Mouse (Mus musculus) embryonic facial prominence, embryonic 14.5 days (tissue): ENCODE results near the gene Abr. TPM values are rescaled to one million over a fixed set of nuclear protein-coding genes. Genes with fewer than 3 reads are reported as not detected.

Experiments
- ATAC-seq: fragments of 200-750 bp; cut with Nextera tagmentation; 2 replicates; pipeline ENCODE4 v1.8.0; 2017; ENCODE audit warnings: low read depth, moderate number of reproducible peaks, moderate TSS enrichment
- DNase-seq: peaks from one replicate; pipeline ENCODE4 v3.0.0-alpha.2; 2015; ENCODE audit warnings: low spot score
- H3K27ac ChIP-seq: fragments of 300-500 bp; sonication (generic); replicated peaks from 2 replicates; pipeline ENCODE4 v1.5.1; 2014; ENCODE audit warnings: low read depth, mild to moderate bottlenecking, low read length, moderate library complexity
- H3K27me3 ChIP-seq: fragments of 300-500 bp; sonication (generic); replicated peaks from 2 replicates; pipeline ENCODE4 v1.6.1; 2014; ENCODE audit warnings: low read length; ENCODE audit not compliant: control insufficient read depth, insufficient read depth
- H3K36me3 ChIP-seq: fragments of 300-500 bp; sonication (generic); 2 replicates; pipeline ENCODE4 v1.6.1; 2014; ENCODE audit warnings: low read length, mixed read lengths; ENCODE audit not compliant: control insufficient read depth, insufficient read depth
- H3K4me1 ChIP-seq: fragments of 300-500 bp; sonication (generic); 2 replicates; pipeline ENCODE4 v1.6.1; 2014; ENCODE audit warnings: antibody characterized with exemption, low read length; ENCODE audit not compliant: control insufficient read depth, insufficient read depth
- H3K4me2 ChIP-seq: fragments of 300-500 bp; sonication (generic); 2 replicates; pipeline ENCODE4 v1.6.1; 2014; ENCODE audit warnings: low read depth, mild to moderate bottlenecking, low read length, moderate library complexity, mixed read lengths
- H3K4me3 ChIP-seq: fragments of 300-500 bp; sonication (generic); 2 replicates; pipeline ENCODE4 v1.5.1; 2014; ENCODE audit warnings: low read depth, mild to moderate bottlenecking, low read length
- H3K9ac ChIP-seq: fragments of 300-500 bp; sonication (generic); 2 replicates; pipeline ENCODE4 v1.6.1; 2014; ENCODE audit warnings: low read depth, mild to moderate bottlenecking, low read length, moderate library complexity, mixed read lengths
- H3K9me3 ChIP-seq: fragments of 300-500 bp; sonication (generic); 2 replicates; pipeline ENCODE4 v1.6.1; 2016; ENCODE audit warnings: low read length; ENCODE audit not compliant: control insufficient read depth
- WGBS: fragments of 180-500 bp; shearing (Covaris S2); extraction: QIAGEN DNeasy Blood & Tissue Kit; methylation state at CpG from one replicate; pipeline ENCODE4 v1.1.7; 2014; 5-methylcytosine and 5-hydroxymethylcytosine counted together
- polyA plus RNA-seq: library from polyadenylated mRNA; unstranded; fragments of >200 nt; fragmentation: Nextera tagmentation; extraction: Ambion mirVana; gene quantifications from 2 replicates; pipeline ENCODE4 v1.2.1, GENCODE M21; 2014

Gene Abr
- polyA plus RNA-seq, 1 experiment from 2014 or later = 35.3 TPM

GRCm38 (mm10) chr11:76429966-76430631 lies 192.0 kb downstream of the Abr start:
- H3K4me1 ChIP-seq = peaks cover 26% of the 10 kb centered on the region
- DNase-seq (peak; percentile 91), ATAC-seq (peak; percentile 79)
- H3K9me3 ChIP-seq = no peaks in the 10 kb centered on the region
- H3K27ac ChIP-seq = peak overlapping the region; percentile 91
- no peak overlapping the region for H3K4me2 ChIP-seq
- H3K4me3 ChIP-seq = no peak overlapping the region
- WGBS = 29% methylated on average over 6 of the region's 6 CpGs
- peak overlapping the region; percentile 32; the same call in 1 of the 2 replicates for H3K9ac ChIP-seq
- no peaks in the 10 kb centered on the region for H3K27me3 ChIP-seq
- H3K36me3 ChIP-seq = peaks cover 12% of the 10 kb centered on the region

- H3K4me2 ChIP-seq = no peak overlapping the region
- no peaks in the 10 kb centered on the region for H3K27me3 ChIP-seq
- DNase-seq = no peak
- peaks cover 21% of the 10 kb centered on the region for H3K4me1 ChIP-seq
- ATAC-seq = no peak
- H3K27ac ChIP-seq = peak overlapping the region; percentile 91
- H3K36me3 ChIP-seq = peaks cover 18% of the 10 kb centered on the region
- H3K9me3 ChIP-seq = no peaks in the 10 kb centered on the region
- no peak overlapping the region for H3K4me3 ChIP-seq
- H3K9ac ChIP-seq = peak overlapping the region; percentile 32; the same call in 1 of the 2 replicates
- 38% methylated on average over 7 of the region's 7 CpGs for WGBS
Observed at GRCm38 (mm10) chr11:76429556-76429955, 192.6 kb downstream of the Abr start.

- 45% methylated on average over 4 of the region's 4 CpGs for WGBS
- Histone ChIP-seq H3K27me3 (no peaks in the 10 kb centered on the region), H3K4me2 (no peak overlapping the region), H3K4me3 (no peak overlapping the region), H3K9ac (no peak overlapping the region), H3K4me1 (peaks cover 21% of the 10 kb centered on the region), H3K9me3 (no peaks in the 10 kb centered on the region), H3K36me3 (peaks cover 22% of the 10 kb centered on the region), H3K27ac (peak overlapping the region; percentile 91)
- ATAC-seq (no peak), DNase-seq (no peak)
Observed at GRCm38 (mm10) chr11:76429046-76429445, 193.1 kb downstream of the Abr start.

- no peaks in the 10 kb centered on the region for H3K9me3 ChIP-seq
- peaks cover 21% of the 10 kb centered on the region for H3K4me1 ChIP-seq
- H3K27ac ChIP-seq = no peak overlapping the region
- no peaks in the 10 kb centered on the region for H3K27me3 ChIP-seq
- no peak overlapping the region for H3K4me2 ChIP-seq
- no peak overlapping the region for H3K4me3 ChIP-seq
- no peak for ATAC-seq
- H3K36me3 ChIP-seq = peaks cover 28% of the 10 kb centered on the region
- no peak overlapping the region for H3K9ac ChIP-seq
- 70% methylated on average over 3 of the region's 3 CpGs for WGBS
- no peak for DNase-seq
Observed at GRCm38 (mm10) chr11:76427781-76428180, 194.3 kb downstream of the Abr start.

- no peak for ATAC-seq
- Histone ChIP-seq H3K4me2 (no peak overlapping the region), H3K27me3 (no peaks in the 10 kb centered on the region), H3K9ac (no peak overlapping the region), H3K4me3 (no peak overlapping the region), H3K36me3 (peaks cover 35% of the 10 kb centered on the region), H3K4me1 (peaks cover 18% of the 10 kb centered on the region), H3K27ac (no peak overlapping the region), H3K9me3 (no peaks in the 10 kb centered on the region)
- no peak for DNase-seq
- WGBS = 73% methylated on average over 6 of the region's 6 CpGs
Observed at GRCm38 (mm10) chr11:76425749-76426148, 196.4 kb downstream of the Abr start.

GRCm38 (mm10) chr11:76420896-76421295 lies 201.2 kb downstream of the Abr start:
- ATAC-seq (no peak), DNase-seq (no peak)
- H3K36me3 ChIP-seq = peaks cover 78% of the 10 kb centered on the region
- no peak overlapping the region for H3K4me2 ChIP-seq
- H3K4me1 ChIP-seq = no peaks in the 10 kb centered on the region
- H3K9me3 ChIP-seq = no peaks in the 10 kb centered on the region
- no peaks in the 10 kb centered on the region for H3K27me3 ChIP-seq
- H3K27ac ChIP-seq = no peak overlapping the region
- 69% methylated on average over 4 of the region's 4 CpGs for WGBS
- H3K9ac ChIP-seq = no peak overlapping the region
- no peak overlapping the region for H3K4me3 ChIP-seq

- H3K9me3 ChIP-seq = no peaks in the 10 kb centered on the region
- H3K9ac ChIP-seq = no peak overlapping the region
- no peak overlapping the region for H3K4me2 ChIP-seq
- no peaks in the 10 kb centered on the region for H3K27me3 ChIP-seq
- 55% methylated on average over 4 of the region's 4 CpGs for WGBS
- H3K4me3 ChIP-seq = no peak overlapping the region
- ATAC-seq = no peak
- no peak overlapping the region for H3K27ac ChIP-seq
- no peak for DNase-seq
- peaks cover 81% of the 10 kb centered on the region for H3K36me3 ChIP-seq
- H3K4me1 ChIP-seq = no peaks in the 10 kb centered on the region
Observed at GRCm38 (mm10) chr11:76419179-76419578, 202.9 kb downstream of the Abr start.

- no peaks in the 10 kb centered on the region for H3K9me3 ChIP-seq
- H3K27me3 ChIP-seq = no peaks in the 10 kb centered on the region
- H3K27ac ChIP-seq = no peak overlapping the region
- DNase-seq (no peak), ATAC-seq (no peak)
- no peak overlapping the region for H3K9ac ChIP-seq
- no peaks in the 10 kb centered on the region for H3K4me1 ChIP-seq
- peaks cover 76% of the 10 kb centered on the region for H3K36me3 ChIP-seq
- H3K4me3 ChIP-seq = no peak overlapping the region
- no peak overlapping the region for H3K4me2 ChIP-seq
- 78% methylated on average over 8 of the region's 8 CpGs for WGBS
Observed at GRCm38 (mm10) chr11:76418423-76418822, 203.7 kb downstream of the Abr start.

- no peak overlapping the region for H3K4me3 ChIP-seq
- peak; percentile 57 for DNase-seq
- WGBS = 30% methylated on average over 2 of the region's 2 CpGs
- H3K36me3 ChIP-seq = peaks cover 76% of the 10 kb centered on the region
- H3K27me3 ChIP-seq = no peaks in the 10 kb centered on the region
- no peak overlapping the region for H3K9ac ChIP-seq
- H3K4me1 ChIP-seq = no peaks in the 10 kb centered on the region
- ATAC-seq = peak; percentile 50; the same call in 1 of the 2 replicates
- no peak overlapping the region; the same call in 1 of the 2 replicates for H3K27ac ChIP-seq
- no peak overlapping the region for H3K4me2 ChIP-seq
- H3K9me3 ChIP-seq = no peaks in the 10 kb centered on the region
Observed at GRCm38 (mm10) chr11:76415985-76416384, 206.1 kb downstream of the Abr start.
